Mouse (Mus musculus): ENCODE results near the gene Miox. TPM values are rescaled to one million over a fixed set of nuclear protein-coding genes. Genes with fewer than 3 reads are reported as not detected.
A peak's percentile ranks its signal among the peaks of the same experiment; 100 is the strongest.

Miox gene
- polyA plus RNA-seq, 1 experiment from 2014 or later: not detected

GRCm38 (mm10) chr15:89373762-89374248, 39.6 kb downstream of the Miox start, which contains the start of gene Sco2:
Gene Sco2 (minus strand): TSS chr15:89373846.
- peaks cover 40% of the 10 kb centered on the region for H3K36me3 ChIP-seq
- peak; percentile 88 for ATAC-seq (ENCODE audit: low read depth)
- H3K4me1 ChIP-seq (replicated peaks): peaks cover 32% of the 10 kb centered on the region
- H3K4me3 ChIP-seq: peak within 1 kb of the TSS; percentile 62
- under 1% methylated on average over 42 of the region's 42 CpGs for WGBS
- peak within 1 kb of the TSS; percentile 94 for H3K27ac ChIP-seq (replicated peaks)
- no peaks in the 10 kb centered on the region for H3K9me3 ChIP-seq
- H3K9ac ChIP-seq: peak within 1 kb of the TSS; percentile 80
- peak within 1 kb of the TSS; percentile 73 for H3K4me2 ChIP-seq
- H3K27me3 ChIP-seq: peaks cover 38% of the 10 kb centered on the region

GRCm38 (mm10) chr15:89374340-89374739, 40.1 kb downstream of the Miox start:
- H3K9ac ChIP-seq: peak overlapping the region; percentile 80
- WGBS: 47% methylated on average over 9 of the region's 9 CpGs
- peak overlapping the region; percentile 94 for H3K27ac ChIP-seq (replicated peaks)
- H3K9me3 ChIP-seq: no peaks in the 10 kb centered on the region
- peak overlapping the region; percentile 73 for H3K4me2 ChIP-seq
- H3K36me3 ChIP-seq: peaks cover 35% of the 10 kb centered on the region
- ATAC-seq (ENCODE audit: low read depth): no peak
- peak overlapping the region; percentile 62 for H3K4me3 ChIP-seq
- H3K27me3 ChIP-seq: peaks cover 43% of the 10 kb centered on the region
- peaks cover 37% of the 10 kb centered on the region for H3K4me1 ChIP-seq (replicated peaks)

GRCm38 (mm10) chr15:89374801-89375534, 40.8 kb downstream of the Miox start:
- H3K4me2 ChIP-seq: no peak overlapping the region
- WGBS: 92% methylated on average over 17 of the region's 17 CpGs
- H3K4me3 ChIP-seq: 0 out of 2 replicates have a peak overlapping the region, but pooled peaks have one; percentile 62

GRCm38 (mm10) chr15:89376040-89376439, 41.8 kb downstream of the Miox start:
- WGBS: 78% methylated on average over 7 of the region's 7 CpGs
- peaks cover 18% of the 10 kb centered on the region for H3K36me3 ChIP-seq
- H3K4me3 ChIP-seq: no peak overlapping the region
- no peak for ATAC-seq (ENCODE audit: low read depth)
- H3K9me3 ChIP-seq: no peaks in the 10 kb centered on the region
- peaks cover 40% of the 10 kb centered on the region for H3K4me1 ChIP-seq (replicated peaks)
- H3K4me2 ChIP-seq: no peak overlapping the region
- no peak overlapping the region for H3K9ac ChIP-seq
- peaks cover 60% of the 10 kb centered on the region for H3K27me3 ChIP-seq
- no peak overlapping the region for H3K27ac ChIP-seq (replicated peaks)

More at GRCm38 (mm10) chr15:89374801-89375534, 40.8 kb downstream of the Miox start:
- no peak overlapping the region for H3K27ac ChIP-seq (replicated peaks)
- peaks cover 50% of the 10 kb centered on the region for H3K27me3 ChIP-seq
- H3K9ac ChIP-seq: no peak overlapping the region
- peaks cover 40% of the 10 kb centered on the region for H3K4me1 ChIP-seq (replicated peaks)
- H3K36me3 ChIP-seq: peaks cover 28% of the 10 kb centered on the region
- H3K9me3 ChIP-seq: no peaks in the 10 kb centered on the region
- ATAC-seq (ENCODE audit: low read depth): no peak

GRCm38 (mm10) chr15:89376957-89377356, 42.8 kb downstream of the Miox start, which contains the start of gene Tymp:
Gene Tymp (minus strand): TSS chr15:89377039.
- no peak within 1 kb of the TSS for H3K4me2 ChIP-seq
- H3K9ac ChIP-seq: no peak within 1 kb of the TSS
- no peaks in the 10 kb centered on the region for H3K9me3 ChIP-seq
- no peak for ATAC-seq (ENCODE audit: low read depth)
- peaks cover 40% of the 10 kb centered on the region for H3K4me1 ChIP-seq (replicated peaks)
- H3K4me3 ChIP-seq: no peak within 1 kb of the TSS
- H3K27ac ChIP-seq (replicated peaks): no peak within 1 kb of the TSS
- peaks cover 8% of the 10 kb centered on the region for H3K36me3 ChIP-seq
- WGBS: 27% methylated on average over 16 of the region's 16 CpGs
- H3K27me3 ChIP-seq: peaks cover 62% of the 10 kb centered on the region

GRCm38 (mm10) chr15:89377362-89377761, 43.2 kb downstream of the Miox start:
- Histone ChIP-seq H3K4me2 (no peak overlapping the region), H3K27me3 (peaks cover 62% of the 10 kb centered on the region), H3K4me1 (replicated peaks) (peaks cover 40% of the 10 kb centered on the region), H3K9ac (no peak overlapping the region), H3K4me3 (no peak overlapping the region), H3K9me3 (no peaks in the 10 kb centered on the region), H3K27ac (replicated peaks) (no peak overlapping the region), H3K36me3 (peaks cover 4% of the 10 kb centered on the region)
- no peak for ATAC-seq (ENCODE audit: low read depth)
- WGBS: 6% methylated on average over 18 of the region's 18 CpGs

- WGBS: 12% methylated on average over 46 of the region's 46 CpGs
- H3K4me2 ChIP-seq: peak overlapping the region; percentile 59
- H3K27me3 ChIP-seq: peaks cover 69% of the 10 kb centered on the region
- H3K4me3 ChIP-seq: peak overlapping the region; percentile 36
- H3K4me1 ChIP-seq (replicated peaks): peaks cover 32% of the 10 kb centered on the region
- H3K9me3 ChIP-seq: no peaks in the 10 kb centered on the region
- no peak overlapping the region for H3K27ac ChIP-seq (replicated peaks)
- H3K9ac ChIP-seq: peak overlapping the region; percentile 52
- no peaks in the 10 kb centered on the region for H3K36me3 ChIP-seq
- no peak for ATAC-seq (ENCODE audit: low read depth)
These were observed 44.0 kb downstream of the Miox start for GRCm38 (mm10) chr15:89377938-89378828.

GRCm38 (mm10) chr15:89378831-89379401, 44.7 kb downstream of the Miox start, which contains the start of gene Odf3b:
Gene Odf3b (minus strand): TSS chr15:89379282.
- peaks cover 70% of the 10 kb centered on the region for H3K27me3 ChIP-seq
- peak within 1 kb of the TSS; percentile 59 for H3K4me2 ChIP-seq
- no peak for ATAC-seq (ENCODE audit: low read depth)
- H3K9ac ChIP-seq: peak within 1 kb of the TSS; percentile 52
- no peaks in the 10 kb centered on the region for H3K36me3 ChIP-seq
- no peak within 1 kb of the TSS for H3K27ac ChIP-seq (replicated peaks)
- peak within 1 kb of the TSS; percentile 36 for H3K4me3 ChIP-seq
- under 1% methylated on average over 33 of the region's 33 CpGs for WGBS
- H3K4me1 ChIP-seq (replicated peaks): peaks cover 29% of the 10 kb centered on the region
- H3K9me3 ChIP-seq: no peaks in the 10 kb centered on the region

GRCm38 (mm10) chr15:89379429-89379828, 45.2 kb downstream of the Miox start:
- no peaks in the 10 kb centered on the region for H3K9me3 ChIP-seq
- ATAC-seq (ENCODE audit: low read depth): no peak
- peak overlapping the region; percentile 52; the same call in 1 of the 2 replicates for H3K9ac ChIP-seq
- no peak overlapping the region for H3K27ac ChIP-seq (replicated peaks)
- WGBS: 6% methylated on average over 10 of the region's 10 CpGs
- peak overlapping the region; percentile 59 for H3K4me2 ChIP-seq
- H3K4me3 ChIP-seq: peak overlapping the region; percentile 36
- peaks cover 70% of the 10 kb centered on the region for H3K27me3 ChIP-seq
- H3K36me3 ChIP-seq: no peaks in the 10 kb centered on the region
- peaks cover 25% of the 10 kb centered on the region for H3K4me1 ChIP-seq (replicated peaks)

GRCm38 (mm10) chr15:89384617-89385016, 50.4 kb downstream of the Miox start, which contains the start of gene Klhdc7b:
Gene Klhdc7b (plus strand): TSS chr15:89384917.
- peaks cover under 1% of the 10 kb centered on the region; the same call in 1 of the 2 replicates for H3K4me1 ChIP-seq (replicated peaks)
- no peaks in the 10 kb centered on the region for H3K36me3 ChIP-seq
- H3K4me3 ChIP-seq: no peak within 1 kb of the TSS
- no peak for ATAC-seq (ENCODE audit: low read depth)
- no peak within 1 kb of the TSS for H3K27ac ChIP-seq (replicated peaks)
- no peaks in the 10 kb centered on the region for H3K9me3 ChIP-seq
- H3K9ac ChIP-seq: no peak within 1 kb of the TSS
- H3K27me3 ChIP-seq: peaks cover 26% of the 10 kb centered on the region
- no peak within 1 kb of the TSS for H3K4me2 ChIP-seq
- WGBS: 90% methylated on average over 7 of the region's 7 CpGs
